Mouse (Mus musculus): ENCODE results near the gene Alkbh2.

DNA sequence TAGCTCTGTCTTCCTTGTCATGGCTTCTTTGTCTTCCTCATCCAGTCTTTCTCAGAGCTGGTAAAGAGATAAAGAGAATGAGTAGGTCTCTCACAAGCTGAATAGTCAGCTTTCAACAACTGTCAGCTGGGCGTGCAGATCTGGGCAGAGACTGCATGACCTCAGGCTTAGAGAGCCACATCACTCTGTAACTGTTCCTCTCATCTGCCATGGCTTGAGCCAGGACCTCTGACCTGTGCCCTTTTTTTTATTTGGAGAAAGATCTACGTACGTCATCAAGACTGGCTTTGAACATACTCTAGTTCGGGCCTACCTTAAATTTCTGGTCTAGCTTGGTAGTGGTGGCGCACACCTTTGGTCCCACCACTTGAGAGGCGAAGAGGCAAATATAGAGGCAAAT is 4.8 kb upstream of the Alkbh2 start:
- TF ChIP-seq CTCF (IDR thresholded peaks at IDR 0.05; ENCODE audit: low read depth, low read length) (no peak), POLR2A (IDR thresholded peaks at IDR 0.05; ENCODE audit: extremely low read depth, insufficient read depth, low read length) (no peak)

All from liver, adult 2 months (tissue).